Mouse (Mus musculus) myocyte (in vitro differentiated cells): ENCODE results near the gene Arl2bp. TPM values are rescaled to one million over a fixed set of nuclear protein-coding genes. Genes with fewer than 3 reads are reported as not detected.

Experiments
- H3K27me3 ChIP-seq: one replicate; pipeline ENCODE4 v1.6.1; 2011; ENCODE audit not compliant: control insufficient read depth, insufficient read depth, insufficient read length
- H3K36me3 ChIP-seq: one replicate; pipeline ENCODE4 v1.6.1; 2011; ENCODE audit not compliant: control insufficient read depth, insufficient read depth
- H3K4me2 ChIP-seq: one replicate; pipeline ENCODE4 v1.6.1; 2011; ENCODE audit warnings: low read depth, control low read depth
- H3K4me3 ChIP-seq: one replicate; pipeline ENCODE4 v1.5.1; 2011; ENCODE audit warnings: mild to moderate bottlenecking, control low read depth, moderate library complexity
- H3K79me2 ChIP-seq: one replicate; pipeline ENCODE4 v1.6.1; 2011; ENCODE audit not compliant: control insufficient read depth, insufficient read depth
- H3ac ChIP-seq: one replicate; pipeline ENCODE4 v1.6.1; 2011; ENCODE audit not compliant: control insufficient read depth, insufficient read length
- CEBPB ChIP-seq: IDR thresholded peaks from 2 replicates; pipeline ENCODE4 v1.6.1; 2011; ENCODE audit warnings: mild to moderate bottlenecking, moderate library complexity; ENCODE audit not compliant: poor library complexity, insufficient read depth, severe bottlenecking
- E2F4 ChIP-seq: IDR thresholded peaks from one replicate; pipeline ENCODE4 v1.6.1; 2011; ENCODE audit warnings: mild to moderate bottlenecking, control low read depth, moderate library complexity; ENCODE audit not compliant: insufficient read depth
- MAX ChIP-seq: IDR thresholded peaks from one replicate; pipeline ENCODE4 v1.6.1; 2011; ENCODE audit warnings: low read depth, mild to moderate bottlenecking, control low read depth
- MYOD1 ChIP-seq, 3 experiments: IDR thresholded peaks; one replicate each; pipeline ENCODE4 v1.6.1; 2011; ENCODE audit warnings: control low read depth in 2 of 3, low read depth in 2 of 3, mild to moderate bottlenecking in 2 of 3, moderate library complexity in 1 of 3; ENCODE audit not compliant: insufficient read length in 2 of 3, control insufficient read depth in 1 of 3
- MYOG ChIP-seq, 3 experiments: IDR thresholded peaks; one replicate each; pipeline ENCODE4 v1.6.1; 2011; ENCODE audit warnings: control low read depth in 2 of 3, low read depth in 2 of 3, mild to moderate bottlenecking in 2 of 3; ENCODE audit not compliant: insufficient read length in 2 of 3, control insufficient read depth in 1 of 3, insufficient read depth in 1 of 3
- POLR2A ChIP-seq: IDR thresholded peaks from one replicate; pipeline ENCODE4 v1.6.1; 2011; ENCODE audit warnings: low read depth, mild to moderate bottlenecking, control low read depth, moderate library complexity; ENCODE audit not compliant: insufficient read length
- POLR2AphosphoS2 ChIP-seq: IDR thresholded peaks from one replicate; pipeline ENCODE4 v1.6.1; 2011; ENCODE audit warnings: low read depth, control low read depth; ENCODE audit not compliant: insufficient read length
- REST ChIP-seq: IDR thresholded peaks from one replicate; pipeline ENCODE4 v1.6.1; 2011; ENCODE audit warnings: mild to moderate bottlenecking, control low read depth, moderate library complexity; ENCODE audit not compliant: insufficient read depth, insufficient read length
- SRF ChIP-seq: IDR thresholded peaks from one replicate; pipeline ENCODE4 v1.6.1; 2011; ENCODE audit warnings: low read depth; ENCODE audit not compliant: control insufficient read depth, insufficient read length
- TCF12 ChIP-seq: IDR thresholded peaks from one replicate; pipeline ENCODE4 v1.6.1; 2011; ENCODE audit warnings: mild to moderate bottlenecking, control low read depth; ENCODE audit not compliant: poor library complexity, insufficient read depth, severe bottlenecking
- TCF3 ChIP-seq: IDR thresholded peaks from one replicate; pipeline ENCODE4 v1.6.1; 2011; ENCODE audit warnings: low read depth, control low read depth; ENCODE audit not compliant: insufficient read length
- USF1 ChIP-seq: IDR thresholded peaks from one replicate; pipeline ENCODE4 v1.6.1; 2011; ENCODE audit warnings: low read depth, mild to moderate bottlenecking, control low read depth, moderate library complexity
- polyA plus RNA-seq: library from polyadenylated mRNA; unstranded; fragments of >200 nt; fragmentation: generic; extraction: Trizol; gene quantifications from one replicate; pipeline ENCODE4 v1.2.1, GENCODE M21; 2012; ENCODE audit warnings: missing spikeins

Gene Arl2bp
- polyA plus RNA-seq, 1 experiment: 67.4 TPM

DNA sequence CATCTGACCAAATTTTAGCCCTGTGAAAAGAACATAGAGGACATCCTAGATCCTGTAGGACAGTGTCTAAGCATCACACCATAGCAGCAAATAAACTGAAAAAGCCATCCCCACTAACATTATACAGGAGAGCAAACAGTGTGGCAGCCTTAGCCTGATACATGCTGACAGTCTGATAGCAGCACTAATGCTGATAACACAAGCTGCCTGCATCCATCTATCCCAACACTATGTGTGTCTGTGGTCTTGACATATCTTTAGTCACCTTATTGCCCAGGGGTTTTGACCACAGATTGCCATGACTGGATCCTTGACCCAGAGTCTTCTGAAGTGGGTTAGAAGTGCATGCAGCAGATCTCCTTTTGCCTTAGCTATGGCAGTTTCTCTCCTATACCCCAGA is 11.4 kb upstream of the Arl2bp start:
- Histone ChIP-seq H3K4me2 (no peak overlapping the region), H3K4me3 (no peak overlapping the region), H3K27me3 (no peaks in the 10 kb centered on the region), H3K79me2 (no peaks in the 10 kb centered on the region), H3K36me3 (peaks cover 24% of the 10 kb centered on the region), H3ac (no peak overlapping the region)
- TF ChIP-seq TCF3 (no peak), SRF (no peak), MYOD1 (IDR thresholded peaks at IDR 0.05; ENCODE audit: control insufficient read depth in 1 of 3, insufficient read length in 2 of 3, low read depth in 2 of 3) (no peak), TCF12 (no peak), POLR2AphosphoS2 (no peak), MYOG (IDR thresholded peaks at IDR 0.05; ENCODE audit: control insufficient read depth in 1 of 3, insufficient read depth in 1 of 3, insufficient read length in 2 of 3, low read depth in 2 of 3) (no peak), E2F4 (no peak)

- Histone ChIP-seq H3K27me3 (no peaks in the 10 kb centered on the region), H3K36me3 (peaks cover 21% of the 10 kb centered on the region), H3K4me3 (no peak overlapping the region), H3ac (no peak overlapping the region), H3K4me2 (no peak overlapping the region), H3K79me2 (no peaks in the 10 kb centered on the region)
- no peak for TF ChIP-seq MYOG (IDR thresholded peaks at IDR 0.05; ENCODE audit: control insufficient read depth in 1 of 3, insufficient read depth in 1 of 3, insufficient read length in 2 of 3, low read depth in 2 of 3)
- TF ChIP-seq POLR2A: no peak
- no peak for TF ChIP-seq MYOD1 (IDR thresholded peaks at IDR 0.05; ENCODE audit: control insufficient read depth in 1 of 3, insufficient read length in 2 of 3, low read depth in 2 of 3)
- no peak for TF ChIP-seq TCF3
- no peak for TF ChIP-seq TCF12
- TF ChIP-seq CEBPB: no peak
- TF ChIP-seq MAX: no peak
- no peak for TF ChIP-seq POLR2AphosphoS2
- no peak for TF ChIP-seq SRF
- no peak for TF ChIP-seq E2F4
- no peak for TF ChIP-seq REST
- no peak for TF ChIP-seq USF1
Observed at GRCm38 (mm10) chr8:94658031-94658430, 8.4 kb upstream of the Arl2bp start.

DNA sequence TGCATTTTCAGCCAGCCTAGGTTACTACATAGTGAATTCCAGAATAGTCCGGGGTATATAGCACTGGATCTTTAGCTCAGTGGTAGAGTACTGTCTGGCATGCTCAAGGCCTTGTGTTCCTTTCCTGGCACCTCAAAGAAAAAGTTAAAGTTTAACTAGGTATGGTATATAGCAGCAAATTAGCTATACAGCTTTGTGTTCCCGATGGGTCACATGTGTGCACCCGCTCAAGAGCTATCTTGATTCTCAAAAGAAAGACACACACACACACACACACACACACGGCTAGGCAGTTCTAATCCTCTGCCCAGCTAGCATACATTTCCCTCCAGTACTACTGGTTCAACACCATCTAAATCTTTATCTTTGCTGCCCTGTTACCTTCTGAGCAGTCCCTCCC is 6.0 kb upstream of the Arl2bp start:
- Histone ChIP-seq H3ac (no peak overlapping the region), H3K4me3 (no peak overlapping the region), H3K79me2 (no peaks in the 10 kb centered on the region), H3K36me3 (peaks cover 11% of the 10 kb centered on the region), H3K27me3 (no peaks in the 10 kb centered on the region), H3K4me2 (no peak overlapping the region)
- TF ChIP-seq USF1 (no peak), REST (no peak), MYOG (IDR thresholded peaks at IDR 0.05; ENCODE audit: control insufficient read depth in 1 of 3, insufficient read depth in 1 of 3, insufficient read length in 2 of 3, low read depth in 2 of 3) (no peak), MYOD1 (IDR thresholded peaks at IDR 0.05; ENCODE audit: control insufficient read depth in 1 of 3, insufficient read length in 2 of 3, low read depth in 2 of 3) (no peak), MAX (no peak), TCF3 (no peak), POLR2A (no peak)

DNA sequence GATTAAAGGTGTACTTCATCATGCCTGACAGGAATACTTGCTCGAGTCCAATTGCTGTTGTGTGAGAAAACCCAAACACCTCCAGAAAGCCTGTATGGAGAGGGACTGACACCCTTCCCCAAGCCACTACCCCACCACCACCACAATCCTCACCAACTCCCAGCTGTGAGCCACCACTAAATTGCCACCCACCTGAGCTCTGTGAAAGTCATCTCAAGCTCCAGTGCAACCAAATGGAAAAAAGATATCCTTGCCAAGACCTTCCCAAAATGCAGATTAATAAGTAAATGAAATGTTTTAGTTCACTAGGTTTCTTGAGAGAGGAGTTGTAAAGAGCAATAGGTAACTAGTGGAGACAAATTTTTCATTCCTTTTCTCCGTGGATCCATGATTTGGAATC is 1.7 kb upstream of the Arl2bp start:
- Histone ChIP-seq H3K4me2 (no peak overlapping the region), H3K36me3 (peaks cover 17% of the 10 kb centered on the region), H3K4me3 (no peak overlapping the region), H3K27me3 (no peaks in the 10 kb centered on the region), H3K79me2 (peaks cover 18% of the 10 kb centered on the region), H3ac (no peak overlapping the region)
- TF ChIP-seq E2F4 (no peak), MYOG (IDR thresholded peaks at IDR 0.05; ENCODE audit: control insufficient read depth in 1 of 3, insufficient read depth in 1 of 3, insufficient read length in 2 of 3, low read depth in 2 of 3) (no peak), MYOD1 (IDR thresholded peaks at IDR 0.05; ENCODE audit: control insufficient read depth in 1 of 3, insufficient read length in 2 of 3, low read depth in 2 of 3) (no peak), REST (no peak), USF1 (no peak), MAX (no peak), POLR2A (no peak), TCF3 (no peak), SRF (no peak), TCF12 (no peak), POLR2AphosphoS2 (no peak), CEBPB (no peak)

GRCm38 (mm10) chr8:94674384-94674783 is 8.0 kb downstream of the Arl2bp start:
- H3K36me3 ChIP-seq: peaks cover 24% of the 10 kb centered on the region
- H3K4me2 ChIP-seq: no peak overlapping the region
- no peaks in the 10 kb centered on the region for H3K79me2 ChIP-seq
- no peak overlapping the region for H3K4me3 ChIP-seq
- H3ac ChIP-seq: no peak overlapping the region
- H3K27me3 ChIP-seq: no peaks in the 10 kb centered on the region
- TF ChIP-seq SRF (no peak), MYOG (IDR thresholded peaks at IDR 0.05; ENCODE audit: control insufficient read depth in 1 of 3, insufficient read depth in 1 of 3, insufficient read length in 2 of 3, low read depth in 2 of 3) (no peak), POLR2AphosphoS2 (no peak), MYOD1 (IDR thresholded peaks at IDR 0.05; ENCODE audit: control insufficient read depth in 1 of 3, insufficient read length in 2 of 3, low read depth in 2 of 3) (no peak), TCF3 (no peak), E2F4 (no peak), REST (no peak), USF1 (no peak), CEBPB (no peak), TCF12 (no peak), POLR2A (no peak), MAX (no peak)
